Mouse (Mus musculus) kidney, adult 8-10 months (tissue): ENCODE data around the gene Celf2.

Source experiments
- DNase-seq, 2 experiments: peaks; one replicate each; pipeline ENCODE4 v3.0.0; 2022

Celf2 gene

GRCm38 (mm10) chr2:7080086-7080485, 429.3 kb downstream of the Celf2 start:
- no peak for DNase-seq

- DNase-seq = no peak
Observed at GRCm38 (mm10) chr2:7079390-7079789, 430.0 kb downstream of the Celf2 start.

GRCm38 (mm10) chr2:7073730-7074129, 435.6 kb downstream of the Celf2 start:
- DNase-seq = no peak

- DNase-seq = no peak
Observed at GRCm38 (mm10) chr2:7072344-7073265, 436.8 kb downstream of the Celf2 start.

- DNase-seq = no peak
Observed at GRCm38 (mm10) chr2:7069458-7069857, 439.9 kb downstream of the Celf2 start.

GRCm38 (mm10) chr2:7068281-7068680, 441.1 kb downstream of the Celf2 start:
- no peak for DNase-seq

GRCm38 (mm10) chr2:7063574-7064192, 445.7 kb downstream of the Celf2 start:
- DNase-seq = no peak

GRCm38 (mm10) chr2:7060490-7061105, 448.8 kb downstream of the Celf2 start:
- no peak for DNase-seq

- DNase-seq = no peak
Observed at GRCm38 (mm10) chr2:7056401-7056800, 453.0 kb downstream of the Celf2 start.

- DNase-seq = no peak
Observed at GRCm38 (mm10) chr2:7055958-7056357, 453.4 kb downstream of the Celf2 start.

GRCm38 (mm10) chr2:7051090-7051489, 458.3 kb downstream of the Celf2 start:
- no peak for DNase-seq

GRCm38 (mm10) chr2:7046155-7046554, 463.2 kb downstream of the Celf2 start:
- DNase-seq = no peak

GRCm38 (mm10) chr2:7045531-7045930, 463.8 kb downstream of the Celf2 start:
- DNase-seq = no peak

GRCm38 (mm10) chr2:7043770-7044459, 465.4 kb downstream of the Celf2 start:
- no peak for DNase-seq

GRCm38 (mm10) chr2:7040940-7041339, 468.4 kb downstream of the Celf2 start:
- no peak for DNase-seq

- no peak for DNase-seq
Observed at GRCm38 (mm10) chr2:7038991-7039390, 470.4 kb downstream of the Celf2 start.

GRCm38 (mm10) chr2:7031389-7031788, 478.0 kb downstream of the Celf2 start:
- DNase-seq = no peak

GRCm38 (mm10) chr2:7026737-7027136, 482.6 kb downstream of the Celf2 start:
- no peak for DNase-seq

- peak; percentile 2 to 18 for DNase-seq
Observed at GRCm38 (mm10) chr2:7025594-7025993, 483.8 kb downstream of the Celf2 start.

GRCm38 (mm10) chr2:7022184-7022583, 487.2 kb downstream of the Celf2 start:
- DNase-seq = no peak

GRCm38 (mm10) chr2:7017384-7018113, 491.8 kb downstream of the Celf2 start:
- DNase-seq = no peak

GRCm38 (mm10) chr2:7013126-7013525, 496.2 kb downstream of the Celf2 start:
- no peak for DNase-seq
